Mouse (Mus musculus): ENCODE measurements at regions not wholly inside any gene's neighbourhood (a gene's known extent, or its start where the extent isn't known, plus 50 kb on each side); places are given as distances from the start of the nearest gene placed in this dataset.
"Not testable (repeated sequence)": the region's sequence is repeated elsewhere in the genome, so short reads cannot be mapped to it uniquely, and the experiment has no call there.

- no peak for DNase-seq
Observed at GRCm38 (mm10) chr9:85637274-85637673, 111.9 kb downstream of the Ibtk start.

- no peak for DNase-seq
Observed at GRCm38 (mm10) chr9:85636131-85636447, 113.0 kb downstream of the Ibtk start.

GRCm38 (mm10) chr9:85635438-85636130 is 113.5 kb downstream of the Ibtk start:
- DNase-seq, result no peak

GRCm38 (mm10) chr9:85634786-85635185 is 114.3 kb downstream of the Ibtk start:
- DNase-seq, result not testable (repeated sequence)

GRCm38 (mm10) chr9:85617972-85618371 is 131.2 kb downstream of the Ibtk start:
- no peak for DNase-seq

GRCm38 (mm10) chr9:85617177-85617777 is 131.9 kb downstream of the Ibtk start:
- DNase-seq, result no peak

- no peak for DNase-seq
Observed at GRCm38 (mm10) chr9:85616266-85616869, 132.8 kb downstream of the Ibtk start.

GRCm38 (mm10) chr9:85609152-85609551 is 140.0 kb downstream of the Ibtk start:
- DNase-seq, result no peak

GRCm38 (mm10) chr9:85596959-85597358 is 152.2 kb downstream of the Ibtk start:
- peak; percentile 26 for DNase-seq

- no peak for DNase-seq
Observed at GRCm38 (mm10) chr9:85593867-85594266, 155.3 kb downstream of the Ibtk start.

- no peak for DNase-seq
Observed at GRCm38 (mm10) chr9:85592639-85593038, 156.5 kb downstream of the Ibtk start.

GRCm38 (mm10) chr9:85589210-85589609 is 159.9 kb downstream of the Ibtk start:
- DNase-seq, result no peak

- DNase-seq, result peak; percentile 8
Observed at GRCm38 (mm10) chr9:85588077-85588476, 161.1 kb downstream of the Ibtk start.

GRCm38 (mm10) chr9:85581028-85581595 is 168.0 kb downstream of the Ibtk start:
- DNase-seq, result no peak

GRCm38 (mm10) chr9:85577812-85578211 is 171.3 kb downstream of the Ibtk start:
- DNase-seq, result no peak

- DNase-seq, result no peak
Observed at GRCm38 (mm10) chr9:85577338-85577737, 171.8 kb downstream of the Ibtk start.

GRCm38 (mm10) chr9:85568877-85569276 is 180.3 kb downstream of the Ibtk start:
- DNase-seq, result peak; percentile 9

GRCm38 (mm10) chr9:85551871-85552270 is 197.3 kb downstream of the Ibtk start:
- DNase-seq, result no peak

GRCm38 (mm10) chr9:85550455-85550854 is 198.7 kb downstream of the Ibtk start:
- DNase-seq, result no peak

GRCm38 (mm10) chr9:85546226-85546625 is 202.9 kb downstream of the Ibtk start:
- DNase-seq, result no peak

GRCm38 (mm10) chr9:85545566-85545965 is 203.6 kb downstream of the Ibtk start:
- no peak for DNase-seq

- DNase-seq, result no peak
Observed at GRCm38 (mm10) chr9:85538557-85538956, 210.6 kb downstream of the Ibtk start.

GRCm38 (mm10) chr9:85528421-85528820 is 201.3 kb upstream of the Tent5a start:
- DNase-seq, result no peak

GRCm38 (mm10) chr9:85524733-85525132 is 197.6 kb upstream of the Tent5a start:
- DNase-seq, result no peak
